Mouse (Mus musculus): ENCODE measurements at regions not wholly inside any gene's neighbourhood (a gene's known extent, or its start where the extent isn't known, plus 50 kb on each side); places are given as distances from the start of the nearest gene placed in this dataset.

DNA sequence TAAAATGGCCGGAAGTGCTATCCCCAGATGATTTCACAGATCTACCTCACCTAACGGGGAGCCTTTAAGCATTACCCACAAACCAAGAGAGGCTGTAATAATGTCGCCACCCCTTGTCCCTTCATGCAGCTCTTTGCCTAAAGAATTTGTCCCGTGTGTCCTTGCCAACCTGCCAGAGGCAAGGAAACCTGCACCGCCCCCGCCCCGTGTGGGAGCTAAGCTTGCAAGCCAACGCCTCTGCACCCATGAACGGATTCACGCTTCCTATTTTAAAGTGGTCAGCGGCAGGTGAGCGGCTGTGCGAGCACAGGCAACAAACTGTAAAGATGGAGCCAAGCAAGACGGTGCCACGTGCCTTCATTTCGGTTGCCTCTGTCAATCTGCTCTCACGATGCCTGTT lies 63.1 kb downstream of the Gm11011 start:
- no peak for TF ChIP-seq POLR2A (IDR thresholded peaks at IDR 0.05; ENCODE audit: control insufficient read depth, extremely low read depth, insufficient read depth, low read length, poor library complexity)
- no peak for TF ChIP-seq CTCF (IDR thresholded peaks at IDR 0.05; ENCODE audit: borderline replicate concordance, control insufficient read depth, extremely low read depth, insufficient read depth, low read length, poor library complexity)

All from thymus, adult 2 months (tissue).